Mouse (Mus musculus): ENCODE results near the gene Ppm1l. TPM values are rescaled to one million over a fixed set of nuclear protein-coding genes. Genes with fewer than 3 reads are reported as not detected.

Ppm1l gene
- total and polyA plus RNA-seq, 3 experiments, result not detected

DNA sequence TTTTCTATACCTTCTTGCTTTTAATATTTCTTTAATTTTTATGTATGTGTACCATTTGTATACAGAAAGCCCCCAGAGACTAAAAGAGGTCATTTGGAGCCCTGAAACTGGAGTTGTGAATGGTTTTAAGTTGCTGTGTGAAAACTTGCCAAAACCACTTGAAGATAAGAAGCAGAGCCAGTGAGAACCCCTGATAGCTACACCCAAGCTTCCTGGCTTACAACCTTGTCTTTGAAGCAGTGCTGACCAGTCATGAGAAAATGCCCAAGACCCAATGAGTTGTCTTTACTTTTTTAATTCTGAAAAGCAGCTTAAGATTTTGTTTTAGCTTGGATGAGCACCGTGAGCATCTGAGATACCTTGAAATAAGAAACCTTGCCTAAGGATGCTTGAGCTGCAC is 35.5 kb downstream of the Ppm1l start:
- TF ChIP-seq USF1 (IDR thresholded peaks at IDR 0.05; ENCODE audit: low read depth, low read length) (no peak), ELF1 (IDR thresholded peaks at IDR 0.05; ENCODE audit: low read depth, low read length) (no peak), MAZ (IDR thresholded peaks at IDR 0.05; ENCODE audit: low read depth, low read length) (no peak), GABPA (IDR thresholded peaks at IDR 0.05; ENCODE audit: low read depth, low read length) (no peak), TCF12 (IDR thresholded peaks at IDR 0.05; ENCODE audit: low read depth, low read length) (no peak), ZKSCAN1 (IDR thresholded peaks at IDR 0.05; ENCODE audit: low read depth, low read length) (no peak), RCOR1 (IDR thresholded peaks at IDR 0.05; ENCODE audit: low read depth, low read length) (no peak), USF2 (IDR thresholded peaks at IDR 0.05; ENCODE audit: borderline replicate concordance in 1 of 2, insufficient read depth in 1 of 2, low read depth in 1 of 2, low read length in 2 of 2) (no peak)
- no peak overlapping the region for H3K9ac ChIP-seq (ENCODE audit: control insufficient read depth, low read depth, low read length, poor library complexity, severe bottlenecking)
- H3K36me3 ChIP-seq (ENCODE audit: control insufficient read depth in 1 of 2, insufficient read depth in 2 of 2, low read length in 2 of 2), result no peaks in the 10 kb centered on the region
- no peak overlapping the region for H3K4me3 ChIP-seq (ENCODE audit: control insufficient read depth in 1 of 2, insufficient read depth in 1 of 2, low read depth in 2 of 2, low read length in 2 of 2)
- no peak for DNase-seq (ENCODE audit: low read depth, low spot score)
- no peaks in the 10 kb centered on the region for H3K9me3 ChIP-seq (replicated peaks; ENCODE audit: insufficient read depth, low read length)
- no peaks in the 10 kb centered on the region for H3K4me1 ChIP-seq (ENCODE audit: control insufficient read depth in 1 of 2, insufficient read depth in 2 of 2, low read length in 2 of 2)
- H3K27ac ChIP-seq (ENCODE audit: control insufficient read depth, low read depth, low read length), result no peak overlapping the region
- no peaks in the 10 kb centered on the region for H3K79me2 ChIP-seq (ENCODE audit: control insufficient read depth, insufficient read depth, low read length, poor library complexity)
- no peaks in the 10 kb centered on the region for H3K27me3 ChIP-seq (ENCODE audit: control insufficient read depth in 1 of 2, insufficient read depth in 2 of 2, low read length in 2 of 2)

DNA sequence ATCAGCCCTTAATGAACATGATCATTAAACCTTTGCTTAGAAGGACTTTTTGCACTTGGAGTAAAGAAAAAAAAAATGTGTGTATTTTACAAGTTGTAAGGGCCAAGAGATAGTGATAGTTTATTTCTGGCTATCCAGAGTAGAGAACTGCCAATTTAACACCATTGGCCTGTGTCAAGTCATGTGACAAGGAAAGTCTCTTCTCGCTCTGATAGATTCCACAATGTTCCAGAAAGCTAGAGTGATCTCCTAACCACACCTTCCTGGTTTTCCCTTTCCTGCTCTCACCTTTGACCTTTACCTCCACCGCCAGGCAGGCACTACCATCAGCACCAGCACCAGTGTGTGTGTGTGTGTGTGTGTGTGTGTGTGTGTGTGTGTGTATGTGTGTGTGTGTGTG is 38.0 kb downstream of the Ppm1l start:
- no peak for DNase-seq (ENCODE audit: low read depth, low spot score)
- TF ChIP-seq MAX (IDR thresholded peaks at IDR 0.05; ENCODE audit: low read length) (no peak), POLR2AphosphoS2 (IDR thresholded peaks at IDR 0.05; ENCODE audit: low read length) (no peak), SIN3A (IDR thresholded peaks at IDR 0.05; ENCODE audit: low read length) (no peak), HCFC1 (IDR thresholded peaks at IDR 0.05; ENCODE audit: low read depth, low read length) (no peak), RAD21 (IDR thresholded peaks at IDR 0.05; ENCODE audit: low read depth, low read length) (no peak), GABPA (IDR thresholded peaks at IDR 0.05; ENCODE audit: low read depth, low read length) (no peak), KAT2A (conservative IDR thresholded peaks at IDR 0.05; ENCODE audit: low read depth, low read length) (no peak)
- no peaks in the 10 kb centered on the region for H3K79me2 ChIP-seq (ENCODE audit: control insufficient read depth, insufficient read depth, low read length, poor library complexity)

DNA sequence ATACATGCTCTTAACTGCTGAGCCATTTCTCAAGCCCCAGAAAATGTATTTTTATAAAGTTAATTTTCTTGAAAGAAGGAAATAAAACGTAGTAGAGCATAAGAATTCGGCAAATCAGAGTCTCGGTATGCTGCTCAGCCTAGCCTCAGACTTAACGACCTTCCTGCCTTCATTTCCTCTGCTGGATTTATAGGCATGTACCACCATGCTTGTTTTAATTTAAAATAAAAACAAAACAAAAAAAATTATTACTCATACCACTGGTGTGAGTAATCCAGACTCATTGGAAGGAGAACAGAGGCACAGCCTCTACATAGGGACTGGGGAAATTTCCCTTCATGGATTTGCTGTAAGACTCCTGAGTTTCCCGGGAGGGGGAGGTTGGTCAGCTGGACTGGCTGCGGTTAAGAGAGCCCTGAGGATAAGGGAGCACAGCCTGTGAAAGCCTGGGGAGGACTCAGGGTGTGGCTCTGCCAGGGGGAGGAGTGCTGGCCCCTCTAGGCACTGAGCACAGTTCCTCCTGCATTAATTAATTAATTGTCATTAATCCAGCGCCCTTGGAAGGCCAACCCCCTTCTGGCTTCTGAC is 39.5 kb downstream of the Ppm1l start:
- TF ChIP-seq JUND (IDR thresholded peaks at IDR 0.05; ENCODE audit: low read depth, low read length) (no peak), TBP (IDR thresholded peaks at IDR 0.05; ENCODE audit: low read depth, low read length) (no peak), SIN3A (IDR thresholded peaks at IDR 0.05; ENCODE audit: low read length) (no peak), MAZ (IDR thresholded peaks at IDR 0.05; ENCODE audit: low read depth, low read length) (no peak), NRF1 (IDR thresholded peaks at IDR 0.05; ENCODE audit: insufficient read depth, low read depth, low read length, poor library complexity, severe bottlenecking) (no peak), POLR2AphosphoS2 (IDR thresholded peaks at IDR 0.05; ENCODE audit: low read length) (no peak), EP300 (IDR thresholded peaks at IDR 0.05; ENCODE audit: low read depth in 1 of 2, low read length in 2 of 2) (no peak), MAFK (IDR thresholded peaks at IDR 0.05; ENCODE audit: borderline replicate concordance, low read depth, low read length) (no peak), MYB (IDR thresholded peaks at IDR 0.05; ENCODE audit: low read depth, low read length) (no peak), TCF12 (IDR thresholded peaks at IDR 0.05; ENCODE audit: low read depth, low read length) (no peak), UBTF (IDR thresholded peaks at IDR 0.05; ENCODE audit: borderline replicate concordance, insufficient read depth, low read depth, low read length) (no peak), CHD1 (IDR thresholded peaks at IDR 0.05; ENCODE audit: low read depth, low read length) (no peak), POLR2A (IDR thresholded peaks at IDR 0.05; ENCODE audit: control insufficient read depth in 1 of 2, insufficient read depth in 1 of 2, low read depth in 1 of 2, low read length in 2 of 2, poor library complexity in 1 of 2) (no peak), ETS1 (IDR thresholded peaks at IDR 0.05; ENCODE audit: low read depth, low read length) (no peak), HCFC1 (IDR thresholded peaks at IDR 0.05; ENCODE audit: low read depth, low read length) (no peak), CTCF (IDR thresholded peaks at IDR 0.05 in 2 of 3, conservative IDR thresholded peaks at IDR 0.05 in 1 of 3; ENCODE audit: control insufficient read depth in 1 of 3, insufficient read depth in 1 of 3, low read depth in 2 of 3, low read length in 3 of 3, poor library complexity in 1 of 3, severe bottlenecking in 1 of 3) (no peak), MAX (IDR thresholded peaks at IDR 0.05; ENCODE audit: low read length) (no peak)
- DNase-seq (ENCODE audit: low read depth, low spot score), result no peak
- Histone ChIP-seq H3K79me2 (ENCODE audit: control insufficient read depth, insufficient read depth, low read length, poor library complexity) (no peaks in the 10 kb centered on the region), H3K27me3 (ENCODE audit: control insufficient read depth in 1 of 2, insufficient read depth in 2 of 2, low read length in 2 of 2) (no peaks in the 10 kb centered on the region; a peak in 1 of 4 replicates), H3K4me1 (ENCODE audit: control insufficient read depth in 1 of 2, insufficient read depth in 2 of 2, low read length in 2 of 2) (no peaks in the 10 kb centered on the region), H3K27ac (ENCODE audit: control insufficient read depth, low read depth, low read length) (no peak overlapping the region), H3K9ac (ENCODE audit: control insufficient read depth, low read depth, low read length, poor library complexity, severe bottlenecking) (no peak overlapping the region), H3K36me3 (ENCODE audit: control insufficient read depth in 1 of 2, insufficient read depth in 2 of 2, low read length in 2 of 2) (no peaks in the 10 kb centered on the region), H3K4me3 (ENCODE audit: control insufficient read depth in 1 of 2, insufficient read depth in 1 of 2, low read depth in 2 of 2, low read length in 2 of 2) (no peak overlapping the region), H3K9me3 (replicated peaks; ENCODE audit: insufficient read depth, low read length) (no peaks in the 10 kb centered on the region)

More for the DNA sequence above, 38.0 kb downstream of the Ppm1l start:
- no peaks in the 10 kb centered on the region for H3K9me3 ChIP-seq (replicated peaks; ENCODE audit: insufficient read depth, low read length)
- H3K4me3 ChIP-seq (ENCODE audit: control insufficient read depth in 1 of 2, insufficient read depth in 1 of 2, low read depth in 2 of 2, low read length in 2 of 2), result no peak overlapping the region
- no peaks in the 10 kb centered on the region for H3K4me1 ChIP-seq (ENCODE audit: control insufficient read depth in 1 of 2, insufficient read depth in 2 of 2, low read length in 2 of 2)
- H3K27ac ChIP-seq (ENCODE audit: control insufficient read depth, low read depth, low read length), result no peak overlapping the region
- H3K27me3 ChIP-seq (ENCODE audit: control insufficient read depth in 1 of 2, insufficient read depth in 2 of 2, low read length in 2 of 2), result no peaks in the 10 kb centered on the region; a peak in 1 of 4 replicates
- no peaks in the 10 kb centered on the region for H3K36me3 ChIP-seq (ENCODE audit: control insufficient read depth in 1 of 2, insufficient read depth in 2 of 2, low read length in 2 of 2)
- H3K9ac ChIP-seq (ENCODE audit: control insufficient read depth, low read depth, low read length, poor library complexity, severe bottlenecking), result no peak overlapping the region
